Mouse (Mus musculus) brown adipose tissue, adult 24 weeks (tissue): ENCODE results near the gene Aktip. TPM values are rescaled to one million over a fixed set of nuclear protein-coding genes. Genes with fewer than 3 reads are reported as not detected.

Experiments used
- H3K27ac ChIP-seq: fragments of 200-500 bp; replicated peaks from 2 replicates; pipeline ENCODE4 v1.5.1; 2012; ENCODE audit warnings: low read depth, mild to moderate bottlenecking, low read length
- H3K4me1 ChIP-seq: fragments of 200-500 bp; 2 replicates; pipeline ENCODE4 v1.6.1; 2012; ENCODE audit warnings: low read length, mixed read lengths; ENCODE audit not compliant: control insufficient read depth, insufficient read depth, insufficient read length
- H3K4me3 ChIP-seq: fragments of 200-500 bp; 2 replicates; pipeline ENCODE4 v1.5.1; 2012; ENCODE audit warnings: low read depth, mild to moderate bottlenecking, low read length, moderate library complexity; ENCODE audit not compliant: insufficient read depth
- polyA plus RNA-seq: library from polyadenylated mRNA; stranded (reverse); fragments of >200 nt; gene quantifications from 2 replicates; pipeline ENCODE4 v1.2.4, GENCODE M21; 2012; ENCODE audit not compliant: missing spikeins, insufficient read depth, insufficient read length

Aktip gene
- polyA plus RNA-seq: 56.9 and 66.5 TPM in 2 replicates

GRCm38 (mm10) chr8:91199876-91200275, at the start of gene Aktip:
Gene Aktip, minus strand, starts transcription at chr8:91199976.
- Histone ChIP-seq H3K4me3 (no peak within 1 kb of the TSS), H3K4me1 (peaks cover 2% of the 10 kb centered on the region; the same call in 1 of the 2 replicates), H3K27ac (no peak within 1 kb of the TSS)

- H3K4me3 ChIP-seq: no peak overlapping the region
- H3K4me1 ChIP-seq: no peaks in the 10 kb centered on the region
- no peak overlapping the region for H3K27ac ChIP-seq
Measured at GRCm38 (mm10) chr8:91245821-91246454, 46.2 kb upstream of the Aktip start.

- H3K27ac ChIP-seq: no peak overlapping the region
- no peaks in the 10 kb centered on the region for H3K4me1 ChIP-seq
- H3K4me3 ChIP-seq: no peak overlapping the region
Measured at GRCm38 (mm10) chr8:91242721-91243120, 42.9 kb upstream of the Aktip start.

GRCm38 (mm10) chr8:91241873-91242519, 42.2 kb upstream of the Aktip start:
- no peak overlapping the region for H3K4me3 ChIP-seq
- H3K27ac ChIP-seq: no peak overlapping the region
- no peaks in the 10 kb centered on the region for H3K4me1 ChIP-seq

- Histone ChIP-seq H3K27ac (no peak overlapping the region), H3K4me3 (no peak overlapping the region), H3K4me1 (no peaks in the 10 kb centered on the region)
Measured at GRCm38 (mm10) chr8:91241371-91241770, 41.6 kb upstream of the Aktip start.

GRCm38 (mm10) chr8:91237191-91237590, 37.4 kb upstream of the Aktip start:
- Histone ChIP-seq H3K27ac (no peak overlapping the region), H3K4me1 (no peaks in the 10 kb centered on the region)

GRCm38 (mm10) chr8:91234097-91234496, 34.3 kb upstream of the Aktip start:
- Histone ChIP-seq H3K4me3 (no peak overlapping the region), H3K4me1 (no peaks in the 10 kb centered on the region), H3K27ac (no peak overlapping the region)

More at GRCm38 (mm10) chr8:91237191-91237590, 37.4 kb upstream of the Aktip start:
- H3K4me3 ChIP-seq: no peak overlapping the region

DNA sequence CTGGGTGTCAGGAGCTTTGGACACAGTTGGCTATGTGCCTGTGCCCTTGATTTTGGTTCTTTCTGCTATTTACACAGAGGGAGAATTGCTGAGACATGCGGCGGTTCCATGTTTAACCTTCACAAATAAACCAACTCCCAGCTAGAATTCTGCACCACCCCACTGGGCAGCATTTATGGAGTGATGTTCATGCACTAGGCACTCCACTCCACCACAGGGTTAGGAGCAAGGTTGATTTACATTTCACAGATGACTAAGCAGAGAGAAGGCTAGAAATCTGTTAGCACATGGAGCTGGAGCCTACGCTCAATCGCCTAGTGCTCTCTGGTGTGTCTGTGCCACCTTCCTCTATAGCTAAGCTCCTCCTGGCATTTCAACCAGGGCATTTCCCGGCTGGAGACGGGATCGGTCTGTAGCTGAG, 27.7 kb upstream of the Aktip start:
- H3K4me3 ChIP-seq: no peak overlapping the region
- no peaks in the 10 kb centered on the region for H3K4me1 ChIP-seq
- H3K27ac ChIP-seq: no peak overlapping the region

DNA sequence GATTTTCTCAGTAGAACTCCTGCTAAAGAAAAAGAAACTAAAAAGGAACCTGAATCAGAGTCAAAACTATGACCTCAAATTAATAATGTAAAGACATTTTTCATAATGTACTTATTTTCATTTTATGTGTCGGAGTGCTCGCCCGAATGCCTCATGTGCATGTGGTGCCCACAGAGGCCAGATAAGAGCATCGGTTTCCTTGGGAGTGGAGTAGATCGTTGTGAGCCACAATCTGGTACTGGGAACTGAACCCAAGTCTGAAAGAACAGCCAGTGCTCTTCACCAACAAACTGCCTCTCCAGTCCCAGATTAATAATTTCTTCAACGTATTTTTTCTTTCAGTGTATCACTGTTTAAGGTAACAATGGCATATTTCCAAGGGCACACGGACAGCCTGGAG, 24.5 kb upstream of the Aktip start:
- H3K4me3 ChIP-seq: no peak overlapping the region
- no peaks in the 10 kb centered on the region for H3K4me1 ChIP-seq
- H3K27ac ChIP-seq: no peak overlapping the region

GRCm38 (mm10) chr8:91221841-91222240, 22.1 kb upstream of the Aktip start:
- no peak overlapping the region for H3K4me3 ChIP-seq
- no peaks in the 10 kb centered on the region for H3K4me1 ChIP-seq
- H3K27ac ChIP-seq: no peak overlapping the region

GRCm38 (mm10) chr8:91218271-91218670, 18.5 kb upstream of the Aktip start:
- peaks cover 2% of the 10 kb centered on the region; the same call in 1 of the 2 replicates for H3K4me1 ChIP-seq
- H3K4me3 ChIP-seq: no peak overlapping the region
- no peak overlapping the region for H3K27ac ChIP-seq

- Histone ChIP-seq H3K4me1 (peaks cover 2% of the 10 kb centered on the region; the same call in 1 of the 2 replicates), H3K4me3 (no peak overlapping the region), H3K27ac (no peak overlapping the region)
Measured at GRCm38 (mm10) chr8:91217062-91217905, 17.5 kb upstream of the Aktip start.

- Histone ChIP-seq H3K4me3 (no peak overlapping the region), H3K4me1 (peaks cover 2% of the 10 kb centered on the region; the same call in 1 of the 2 replicates), H3K27ac (no peak overlapping the region)
Measured at GRCm38 (mm10) chr8:91214287-91214686, 14.5 kb upstream of the Aktip start.

DNA sequence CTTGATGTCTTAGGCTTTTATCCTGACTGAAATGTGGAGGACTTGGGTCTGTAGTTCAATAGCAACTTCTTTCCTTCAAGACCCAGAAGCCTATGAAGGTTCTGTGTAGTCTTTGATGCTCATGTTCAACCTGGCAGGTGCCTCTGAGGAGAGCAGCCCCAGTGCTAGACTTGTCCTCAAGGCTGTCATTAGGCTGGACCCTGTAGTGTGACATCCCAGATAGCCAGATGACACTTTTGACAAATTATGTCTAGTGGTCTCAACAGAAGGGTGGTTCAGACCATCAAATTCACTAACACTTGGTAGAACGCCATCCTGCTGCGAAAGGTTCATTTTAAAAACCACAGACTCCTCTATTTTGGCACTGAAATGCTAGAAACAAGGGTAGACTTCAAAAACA, 13.2 kb upstream of the Aktip start:
- Histone ChIP-seq H3K4me1 (peaks cover 2% of the 10 kb centered on the region; the same call in 1 of the 2 replicates), H3K27ac (no peak overlapping the region), H3K4me3 (no peak overlapping the region)

DNA sequence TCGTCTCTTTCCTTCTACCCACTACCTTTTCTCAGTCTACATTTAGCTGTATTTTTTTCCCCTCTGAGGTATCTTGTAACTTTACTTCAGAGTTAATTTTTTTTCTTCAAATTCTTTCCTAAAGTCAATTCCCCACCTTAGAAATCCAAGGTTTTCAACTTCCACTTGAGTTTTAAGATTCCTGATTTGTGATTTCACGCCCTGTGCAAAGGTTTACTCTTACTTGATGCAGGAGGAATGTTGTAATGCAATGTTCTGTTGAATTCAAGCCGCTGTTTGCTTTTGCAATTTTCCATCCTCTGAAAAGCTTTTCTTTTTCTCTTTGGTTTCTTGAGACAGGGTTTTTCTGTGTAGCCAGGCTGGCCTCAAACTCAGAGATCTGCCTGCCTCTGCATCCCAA, 9.9 kb upstream of the Aktip start:
- H3K4me3 ChIP-seq: no peak overlapping the region
- H3K27ac ChIP-seq: no peak overlapping the region
- no peaks in the 10 kb centered on the region for H3K4me1 ChIP-seq
